Mouse (Mus musculus): Measurements from ENCODE around the gene Wasl. TPM values are rescaled to one million over a fixed set of nuclear protein-coding genes. Genes with fewer than 3 reads are reported as not detected.

Gene Wasl
- polyA plus RNA-seq, 1 experiment from 2014 or later, result 69.7 TPM

DNA sequence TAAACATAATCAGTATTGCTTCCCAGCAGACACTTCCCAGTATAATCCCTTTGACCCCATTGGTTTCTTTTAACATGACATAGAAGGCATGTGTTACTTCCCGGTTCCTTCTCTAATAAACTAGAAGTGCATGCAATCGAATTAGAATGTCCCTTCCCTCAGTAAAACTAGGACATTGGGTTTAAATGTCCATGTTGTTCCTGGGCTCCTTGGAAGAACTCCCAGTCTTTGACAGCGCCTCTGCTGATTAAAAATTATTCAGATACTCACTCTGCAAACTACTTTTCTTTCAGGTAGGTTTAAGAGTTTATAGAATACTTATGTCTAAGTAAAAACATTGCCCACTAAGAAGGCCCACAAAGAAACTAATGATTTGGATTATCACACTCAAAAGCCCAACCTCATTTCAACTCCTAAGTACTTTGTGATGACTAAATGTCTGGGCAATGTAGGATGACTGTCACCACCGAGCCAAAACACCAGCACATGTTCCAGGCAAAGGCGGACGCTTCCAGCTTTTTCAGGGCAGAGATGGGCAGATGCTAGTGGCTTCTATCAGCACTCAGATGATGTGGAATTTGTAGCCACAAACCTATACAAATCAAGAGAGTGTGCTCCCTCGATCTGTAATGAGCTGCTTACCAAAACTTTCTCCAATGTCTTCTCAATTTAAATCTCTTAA lies 52.6 kb downstream of the Wasl start:
- Histone ChIP-seq H3K9ac (no peak overlapping the region), H3K4me1 (no peaks in the 10 kb centered on the region), H3K4me2 (no peak overlapping the region), H3K27ac (no peak overlapping the region), H3K9me3 (no peaks in the 10 kb centered on the region), H3K4me3 (no peak overlapping the region), H3K27me3 (replicated peaks) (no peaks in the 10 kb centered on the region), H3K36me3 (replicated peaks) (peaks cover 5% of the 10 kb centered on the region; the same call in 1 of the 2 replicates)
- ATAC-seq (replicated peaks), result no peak
- WGBS, result 93% methylated on average over 7 of the region's 7 CpGs

DNA sequence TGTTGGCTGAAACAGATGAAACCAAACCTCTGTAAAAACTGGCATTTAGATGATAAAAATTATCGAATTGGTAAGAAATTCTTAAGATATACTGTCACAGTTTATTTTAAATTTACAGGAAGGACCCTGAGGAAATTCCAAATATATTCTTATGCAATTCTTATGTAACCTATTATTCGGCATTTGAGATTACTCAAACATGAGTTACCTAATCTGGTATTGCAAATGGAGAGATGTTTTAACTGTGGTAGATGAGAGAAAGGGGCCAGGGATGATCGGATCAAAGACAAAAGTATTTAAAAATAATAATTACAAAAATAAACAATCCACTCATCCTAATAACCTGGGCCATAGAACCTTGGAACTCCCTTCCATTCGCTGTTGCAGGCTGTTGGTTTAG lies 54.5 kb downstream of the Wasl start:
- no peak overlapping the region for H3K27ac ChIP-seq
- H3K4me1 ChIP-seq, result no peaks in the 10 kb centered on the region
- H3K4me3 ChIP-seq, result no peak overlapping the region
- no peak overlapping the region for H3K4me2 ChIP-seq
- 95% methylated on average over 4 of the region's 4 CpGs for whole genome bisulfite sequencing
- H3K27me3 ChIP-seq (replicated peaks), result no peaks in the 10 kb centered on the region
- H3K36me3 ChIP-seq (replicated peaks), result peaks cover 2% of the 10 kb centered on the region; the same call in 1 of the 2 replicates
- H3K9ac ChIP-seq, result no peak overlapping the region
- no peaks in the 10 kb centered on the region for H3K9me3 ChIP-seq
- no peak for ATAC-seq (replicated peaks)

DNA sequence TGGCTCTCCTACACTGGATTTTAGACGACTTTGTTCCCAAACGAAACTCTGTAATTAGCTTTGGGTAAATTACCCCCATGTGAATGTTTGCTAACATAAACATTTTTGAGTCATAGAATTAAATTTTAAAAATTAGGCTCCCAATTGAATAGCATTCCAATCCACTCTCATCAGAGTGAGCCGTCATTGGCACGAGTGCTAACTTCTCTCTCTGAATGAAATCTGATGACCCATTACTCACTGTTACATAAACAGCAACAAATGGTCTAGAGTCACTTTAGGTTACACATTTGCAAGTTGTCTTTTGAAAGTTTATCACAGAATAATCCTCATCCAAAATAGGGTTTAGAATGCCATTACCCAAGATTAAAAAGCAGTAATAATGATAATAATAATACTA lies 55.3 kb downstream of the Wasl start:
- H3K9ac ChIP-seq, result no peak overlapping the region
- no peak overlapping the region for H3K27ac ChIP-seq
- no peaks in the 10 kb centered on the region; the same call in 1 of the 2 replicates for H3K36me3 ChIP-seq (replicated peaks)
- no peak overlapping the region for H3K4me3 ChIP-seq
- no peaks in the 10 kb centered on the region for H3K4me1 ChIP-seq
- ATAC-seq (replicated peaks), result no peak
- WGBS, result 91% methylated on average over 4 of the region's 4 CpGs
- H3K4me2 ChIP-seq, result no peak overlapping the region
- H3K9me3 ChIP-seq, result no peaks in the 10 kb centered on the region
- no peaks in the 10 kb centered on the region for H3K27me3 ChIP-seq (replicated peaks)

DNA sequence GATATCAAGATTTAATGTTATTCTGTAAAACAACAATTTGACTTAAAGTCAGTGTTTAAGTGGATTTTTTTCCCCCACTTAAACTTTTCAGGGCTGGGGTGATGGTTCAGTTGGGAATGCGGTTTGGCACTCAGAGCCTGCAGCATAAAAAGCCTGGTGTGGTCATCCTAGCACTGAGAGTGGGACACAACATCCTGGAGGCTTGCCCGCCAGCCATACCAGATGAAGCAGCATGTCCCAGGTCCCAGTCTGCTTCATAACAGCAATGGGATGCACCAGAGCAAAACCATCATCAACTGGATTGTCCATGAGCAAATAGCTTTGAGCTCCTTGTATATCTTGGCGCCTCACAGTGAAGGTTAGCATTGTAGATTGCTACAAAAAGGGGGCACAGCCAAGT lies 56.1 kb downstream of the Wasl start:
- WGBS, result 94% methylated on average over 3 of the region's 3 CpGs
- no peak for ATAC-seq (replicated peaks)
- H3K4me2 ChIP-seq, result no peak overlapping the region
- H3K27ac ChIP-seq, result no peak overlapping the region
- no peak overlapping the region for H3K9ac ChIP-seq
- H3K4me1 ChIP-seq, result no peaks in the 10 kb centered on the region
- no peaks in the 10 kb centered on the region for H3K27me3 ChIP-seq (replicated peaks)
- H3K4me3 ChIP-seq, result no peak overlapping the region
- H3K9me3 ChIP-seq, result no peaks in the 10 kb centered on the region
- no peaks in the 10 kb centered on the region; the same call in 1 of the 2 replicates for H3K36me3 ChIP-seq (replicated peaks)

DNA sequence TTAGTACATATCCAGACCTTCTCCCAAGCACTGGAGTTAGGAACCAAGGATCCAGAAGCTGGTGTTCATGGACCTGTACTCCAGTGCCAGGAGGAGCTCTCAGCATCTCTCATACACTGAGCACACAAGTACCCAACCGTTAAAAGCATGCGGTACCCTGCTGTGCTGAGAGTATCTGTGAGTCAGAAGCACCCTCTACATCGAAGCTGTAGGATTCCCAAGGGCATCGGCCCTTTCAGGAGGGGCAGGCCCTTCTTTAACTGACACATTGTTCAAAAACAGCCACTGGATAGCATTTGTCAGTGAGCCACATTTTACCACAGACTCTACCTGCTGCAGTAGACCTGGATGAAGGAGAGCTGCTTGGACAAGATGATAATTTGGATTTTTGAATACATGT lies 56.7 kb downstream of the Wasl start:
- WGBS, result 74% methylated on average over 4 of the region's 4 CpGs

DNA sequence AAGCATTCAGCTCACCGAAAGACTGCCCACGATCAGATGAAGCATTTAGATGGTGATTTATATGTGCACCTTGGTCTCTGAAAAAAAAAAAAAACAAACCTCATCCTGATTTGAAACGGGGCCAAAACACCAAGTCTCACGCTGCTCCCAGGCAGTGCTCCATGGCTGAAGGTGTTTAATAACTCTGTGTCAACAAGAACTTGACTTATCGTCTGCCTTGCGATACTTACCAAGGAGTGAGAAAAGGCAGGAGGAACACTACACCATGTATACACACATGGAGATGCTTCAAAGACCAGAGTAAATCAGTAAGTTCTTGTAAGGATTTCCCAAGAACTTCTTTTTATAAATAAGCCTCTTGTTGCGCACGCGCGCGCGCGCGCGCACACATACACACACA lies 57.3 kb downstream of the Wasl start:
- no peaks in the 10 kb centered on the region for H3K4me1 ChIP-seq

More for the DNA sequence above, 56.7 kb downstream of the Wasl start:
- no peaks in the 10 kb centered on the region; the same call in 1 of the 2 replicates for H3K36me3 ChIP-seq (replicated peaks)
- no peaks in the 10 kb centered on the region for H3K9me3 ChIP-seq
- H3K4me1 ChIP-seq, result no peaks in the 10 kb centered on the region
- no peaks in the 10 kb centered on the region for H3K27me3 ChIP-seq (replicated peaks)
- ATAC-seq (replicated peaks), result no peak
- no peak overlapping the region for H3K27ac ChIP-seq
- no peak overlapping the region for H3K9ac ChIP-seq
- H3K4me2 ChIP-seq, result no peak overlapping the region
- H3K4me3 ChIP-seq, result no peak overlapping the region

DNA sequence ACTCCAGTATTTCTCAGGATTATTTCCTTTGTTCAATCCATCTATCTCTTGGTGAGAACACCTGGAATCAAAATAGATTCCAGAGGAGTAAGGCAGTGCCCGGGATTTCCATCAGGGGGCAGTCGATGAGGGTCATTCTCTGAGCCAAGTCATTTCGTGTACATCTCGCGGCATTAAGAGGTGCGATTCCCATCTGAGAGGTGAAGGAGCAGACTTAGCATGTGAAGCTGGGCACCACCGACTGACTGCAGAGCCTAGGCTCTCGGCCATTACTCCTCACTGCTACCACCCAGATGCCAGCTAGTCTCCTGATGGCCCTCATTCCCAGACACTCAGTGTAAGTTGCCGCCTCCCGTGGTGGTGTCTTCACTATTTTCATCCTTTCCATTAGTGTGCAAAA lies 58.3 kb downstream of the Wasl start:
- Histone ChIP-seq H3K36me3 (replicated peaks) (no peaks in the 10 kb centered on the region), H3K27me3 (replicated peaks) (no peaks in the 10 kb centered on the region), H3K27ac (no peak overlapping the region), H3K4me2 (no peak overlapping the region), H3K4me3 (no peak overlapping the region), H3K9me3 (no peaks in the 10 kb centered on the region), H3K9ac (no peak overlapping the region), H3K4me1 (no peaks in the 10 kb centered on the region)
- WGBS, result 83% methylated on average over 10 of the region's 10 CpGs
- ATAC-seq (replicated peaks), result no peak

More for the DNA sequence above, 57.3 kb downstream of the Wasl start:
- ATAC-seq (replicated peaks), result no peak
- 96% methylated on average over 15 of the region's 15 CpGs for WGBS
- no peaks in the 10 kb centered on the region for H3K36me3 ChIP-seq (replicated peaks)
- no peak overlapping the region for H3K9ac ChIP-seq
- no peak overlapping the region for H3K4me3 ChIP-seq
- H3K4me2 ChIP-seq, result no peak overlapping the region
- no peaks in the 10 kb centered on the region for H3K27me3 ChIP-seq (replicated peaks)
- no peaks in the 10 kb centered on the region for H3K9me3 ChIP-seq
- H3K27ac ChIP-seq, result no peak overlapping the region

DNA sequence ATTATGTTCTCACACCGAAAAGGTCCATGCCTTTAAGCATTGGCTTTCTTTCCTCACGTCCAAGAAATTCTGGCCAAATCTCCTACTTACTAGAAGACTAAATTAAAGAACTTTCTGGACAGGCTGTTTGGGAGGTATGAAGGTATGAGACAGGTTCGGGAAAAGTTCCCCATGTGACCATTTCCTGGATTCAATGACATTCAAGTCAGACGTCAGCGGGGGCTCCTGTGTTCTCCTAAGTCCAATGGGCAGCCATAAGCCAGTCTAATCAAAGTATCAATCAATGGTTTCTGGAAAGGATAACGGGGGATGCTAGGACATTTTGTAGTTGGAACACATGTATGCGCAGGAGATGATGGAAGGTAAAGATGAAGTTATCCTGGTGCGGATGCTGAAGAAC lies 59.2 kb downstream of the Wasl start:
- 96% methylated on average over 8 of the region's 8 CpGs for WGBS
- no peak overlapping the region for H3K27ac ChIP-seq
- no peak overlapping the region for H3K4me2 ChIP-seq
- no peak overlapping the region for H3K4me3 ChIP-seq
- H3K36me3 ChIP-seq (replicated peaks), result no peaks in the 10 kb centered on the region
- no peaks in the 10 kb centered on the region for H3K4me1 ChIP-seq
- no peak for ATAC-seq (replicated peaks)
- H3K9ac ChIP-seq, result no peak overlapping the region
- no peaks in the 10 kb centered on the region for H3K27me3 ChIP-seq (replicated peaks)
- H3K9me3 ChIP-seq, result no peaks in the 10 kb centered on the region

DNA sequence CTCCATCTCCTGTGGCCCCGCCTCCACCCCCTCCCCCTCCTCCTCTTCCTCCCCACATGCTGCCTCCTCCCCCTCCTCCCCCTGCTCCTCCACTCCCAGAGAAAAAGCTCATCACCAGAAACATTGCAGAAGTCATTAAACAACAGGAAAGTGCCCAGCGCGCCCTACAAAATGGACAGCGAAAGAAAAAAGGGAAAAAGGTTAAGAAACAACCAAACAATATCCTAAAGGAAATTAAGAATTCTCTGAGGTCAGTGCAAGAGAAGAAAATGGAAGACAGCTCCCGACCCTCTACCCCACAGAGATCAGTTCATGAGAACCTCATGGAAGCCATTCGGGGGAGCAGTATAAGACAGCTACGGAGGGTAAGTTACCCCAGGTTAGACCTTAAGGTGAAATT lies 60.5 kb downstream of the Wasl start:
- H3K4me2 ChIP-seq, result no peak overlapping the region
- no peak overlapping the region for H3K4me3 ChIP-seq
- no peak overlapping the region for H3K9ac ChIP-seq
- 90% methylated on average over 7 of the region's 7 CpGs for WGBS
- H3K27me3 ChIP-seq (replicated peaks), result no peaks in the 10 kb centered on the region
- no peaks in the 10 kb centered on the region for H3K36me3 ChIP-seq (replicated peaks)
- H3K4me1 ChIP-seq, result no peaks in the 10 kb centered on the region
- H3K9me3 ChIP-seq, result no peaks in the 10 kb centered on the region
- ATAC-seq (replicated peaks), result no peak
- H3K27ac ChIP-seq, result no peak overlapping the region

DNA sequence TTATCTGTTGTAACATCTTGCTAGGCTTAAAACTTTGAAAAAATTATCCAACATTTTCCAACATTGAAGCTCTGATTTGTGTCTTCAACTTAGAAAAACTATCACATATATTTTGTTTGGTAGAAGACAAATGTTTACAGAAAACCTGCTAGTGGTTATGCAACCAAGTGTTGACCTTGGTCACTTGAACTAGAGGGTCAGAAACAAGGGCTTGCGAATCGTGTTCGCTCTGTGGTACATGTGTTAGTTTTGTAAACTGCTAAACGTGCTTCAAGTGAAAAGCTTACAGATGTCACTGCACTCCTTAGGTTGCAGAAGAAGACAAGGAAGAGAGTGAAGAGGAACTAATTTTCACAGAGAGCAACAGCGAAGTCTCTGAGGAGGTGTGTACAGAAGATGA lies 61.8 kb downstream of the Wasl start:
- Histone ChIP-seq H3K4me1 (no peaks in the 10 kb centered on the region), H3K4me2 (no peak overlapping the region), H3K36me3 (replicated peaks) (no peaks in the 10 kb centered on the region), H3K27ac (no peak overlapping the region), H3K9me3 (no peaks in the 10 kb centered on the region), H3K4me3 (no peak overlapping the region), H3K27me3 (replicated peaks) (no peaks in the 10 kb centered on the region), H3K9ac (no peak overlapping the region)
- WGBS, result 94% methylated on average over 5 of the region's 5 CpGs
- no peak for ATAC-seq (replicated peaks)

DNA sequence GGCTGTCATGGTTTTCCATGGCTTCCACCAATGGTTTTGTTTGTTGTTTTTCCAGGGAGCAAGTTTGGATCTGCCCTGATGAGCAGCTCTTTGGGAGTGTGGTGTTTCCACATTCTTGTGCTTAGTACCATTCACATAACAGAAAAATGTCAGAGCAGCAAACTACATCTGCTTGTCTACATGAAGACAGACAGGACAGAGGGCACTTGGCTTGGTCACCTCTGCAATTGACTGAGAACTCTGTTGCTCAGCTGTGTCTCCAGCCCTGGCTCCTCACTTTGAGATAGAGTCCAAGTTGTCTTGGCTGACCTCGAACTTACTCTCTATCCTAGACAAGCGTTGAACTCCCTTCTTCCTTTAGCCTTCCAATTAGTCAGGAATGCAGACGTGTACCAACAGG lies 62.5 kb downstream of the Wasl start:
- H3K36me3 ChIP-seq (replicated peaks), result no peaks in the 10 kb centered on the region
- no peak for ATAC-seq (replicated peaks)
- no peak overlapping the region for H3K27ac ChIP-seq
- no peak overlapping the region for H3K4me3 ChIP-seq
- 89% methylated on average over 3 of the region's 3 CpGs for WGBS
- no peak overlapping the region for H3K4me2 ChIP-seq
- no peaks in the 10 kb centered on the region for H3K27me3 ChIP-seq (replicated peaks)
- no peak overlapping the region for H3K9ac ChIP-seq
- no peaks in the 10 kb centered on the region for H3K9me3 ChIP-seq
- H3K4me1 ChIP-seq, result no peaks in the 10 kb centered on the region

DNA sequence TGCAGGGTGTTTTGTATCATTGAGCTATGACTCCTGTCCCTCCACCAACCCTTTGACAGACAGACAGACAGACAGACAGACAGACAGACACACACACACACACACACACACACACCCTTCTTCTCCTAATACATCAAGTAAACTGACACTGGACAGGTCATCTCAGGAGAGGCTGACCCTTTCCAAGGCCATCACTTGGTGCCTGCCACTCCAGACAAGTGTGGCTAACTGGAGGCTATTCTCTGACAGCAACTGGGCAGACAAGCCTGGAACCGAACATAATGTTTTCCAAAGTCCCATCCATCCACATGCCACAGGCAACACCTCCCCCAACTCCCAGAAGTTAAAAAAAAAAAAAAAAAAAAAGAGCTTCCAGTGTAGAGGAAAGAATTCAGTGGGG lies 63.1 kb downstream of the Wasl start:
- no peak overlapping the region for H3K9ac ChIP-seq
- no peak overlapping the region for H3K27ac ChIP-seq
- H3K9me3 ChIP-seq, result no peaks in the 10 kb centered on the region
- H3K4me3 ChIP-seq, result no peak overlapping the region
- H3K27me3 ChIP-seq (replicated peaks), result no peaks in the 10 kb centered on the region
- no peaks in the 10 kb centered on the region for H3K36me3 ChIP-seq (replicated peaks)
- no peaks in the 10 kb centered on the region for H3K4me1 ChIP-seq
- no peak for ATAC-seq (replicated peaks)
- 71% methylated on average over 1 of the region's 1 CpGs for WGBS
- H3K4me2 ChIP-seq, result no peak overlapping the region

DNA sequence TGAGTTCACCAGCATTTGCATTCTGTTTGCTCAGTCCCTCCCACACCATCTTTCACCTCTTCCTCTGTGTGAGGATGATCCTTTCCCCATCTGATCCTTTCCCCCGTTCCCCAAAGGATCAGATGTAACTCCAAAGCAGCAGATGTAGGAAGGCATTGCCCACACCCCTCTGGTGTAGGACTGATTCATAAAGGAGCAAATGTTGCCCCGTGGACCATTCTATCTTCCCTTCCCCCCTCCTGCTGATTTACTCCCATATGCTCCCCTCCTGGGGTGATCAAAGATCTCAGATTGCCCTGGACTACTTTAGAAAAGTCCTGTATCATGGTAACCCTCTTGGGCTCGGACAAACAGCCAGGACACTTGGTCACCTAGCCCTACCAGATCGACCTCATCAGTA lies 64.1 kb downstream of the Wasl start:
- no peak overlapping the region for H3K4me3 ChIP-seq
- no peak overlapping the region for H3K27ac ChIP-seq
- no peak overlapping the region for H3K9ac ChIP-seq
- no peak overlapping the region for H3K4me2 ChIP-seq
- no peaks in the 10 kb centered on the region for H3K36me3 ChIP-seq (replicated peaks)
- H3K27me3 ChIP-seq (replicated peaks), result no peaks in the 10 kb centered on the region
- WGBS, result 82% methylated on average over 4 of the region's 4 CpGs
- H3K9me3 ChIP-seq, result no peaks in the 10 kb centered on the region
- no peak for ATAC-seq (replicated peaks)
- no peaks in the 10 kb centered on the region for H3K4me1 ChIP-seq

All from midbrain, embryonic 15.5 days (tissue).